Mouse (Mus musculus) intestine, embryonic 15.5 days (tissue): ENCODE results near the gene 4930404N11Rik. TPM values are rescaled to one million over a fixed set of nuclear protein-coding genes. Genes with fewer than 3 reads are reported as not detected.

ENCODE experiments used
- ATAC-seq: fragments of 200-750 bp; cut with Nextera tagmentation; 2 replicates; pipeline ENCODE4 v1.8.0; 2017; ENCODE audit warnings: moderate TSS enrichment, moderate library complexity
- H3K27ac ChIP-seq: fragments of 300-500 bp; sonication (generic); 2 replicates; pipeline ENCODE4 v1.5.1; 2015; ENCODE audit warnings: mild to moderate bottlenecking, inconsistent platforms
- H3K27me3 ChIP-seq: fragments of 300-500 bp; sonication (generic); replicated peaks from 2 replicates; pipeline ENCODE4 v1.6.1; 2015; ENCODE audit warnings: inconsistent platforms
- H3K36me3 ChIP-seq: fragments of 300-500 bp; sonication (generic); 2 replicates; pipeline ENCODE4 v1.6.1; 2015; ENCODE audit warnings: inconsistent platforms
- H3K4me1 ChIP-seq: fragments of 300-500 bp; sonication (generic); replicated peaks from 2 replicates; pipeline ENCODE4 v1.6.1; 2015; ENCODE audit warnings: inconsistent platforms
- H3K4me2 ChIP-seq: fragments of 300-500 bp; sonication (generic); replicated peaks from 2 replicates; pipeline ENCODE4 v1.6.1; 2015; ENCODE audit warnings: mild to moderate bottlenecking, inconsistent platforms
- H3K4me3 ChIP-seq: fragments of 300-500 bp; sonication (generic); replicated peaks from 2 replicates; pipeline ENCODE4 v1.5.1; 2015; ENCODE audit warnings: inconsistent platforms
- H3K9ac ChIP-seq: fragments of 300-500 bp; sonication (generic); 2 replicates; pipeline ENCODE4 v1.6.1; 2015; ENCODE audit warnings: inconsistent platforms
- H3K9me3 ChIP-seq: fragments of 300-500 bp; sonication (generic); 2 replicates; pipeline ENCODE4 v1.6.1; 2016; ENCODE audit warnings: inconsistent platforms
- WGBS: fragments of 180-500 bp; shearing (Covaris S2); methylation state at CpG from one replicate; pipeline ENCODE4 v1.1.7; 2015; 5-methylcytosine and 5-hydroxymethylcytosine counted together
- polyA plus RNA-seq: library from polyadenylated mRNA; unstranded; fragments of >200 nt; fragmentation: Nextera tagmentation; extraction: Ambion mirVana; gene quantifications from 2 replicates; pipeline ENCODE4 v1.2.1, GENCODE M21; 2015

Gene 4930404N11Rik
- polyA plus RNA-seq, 1 experiment from 2014 or later = 1.0 TPM

- Histone ChIP-seq H3K9ac (no peak overlapping the region), H3K36me3 (peaks cover 11% of the 10 kb centered on the region; the same call in 1 of the 2 replicates), H3K4me2 (no peak overlapping the region), H3K27ac (peak overlapping the region; percentile 20; the same call in 1 of the 2 replicates), H3K27me3 (no peaks in the 10 kb centered on the region), H3K4me3 (no peak overlapping the region), H3K4me1 (peaks cover 84% of the 10 kb centered on the region), H3K9me3 (no peaks in the 10 kb centered on the region)
- 54% methylated on average over 13 of the region's 13 CpGs for WGBS
- no peak for ATAC-seq
These were observed 42.8 kb upstream of the 4930404N11Rik start for GRCm38 (mm10) chr10:81408424-81408729.

- peak overlapping the region; percentile 6; the same call in 1 of the 2 replicates for H3K4me3 ChIP-seq
- H3K9ac ChIP-seq = no peak overlapping the region
- peak; percentile 22 for ATAC-seq
- H3K36me3 ChIP-seq = peaks cover 11% of the 10 kb centered on the region; the same call in 1 of the 2 replicates
- peak overlapping the region; percentile 20; the same call in 1 of the 2 replicates for H3K27ac ChIP-seq
- H3K4me2 ChIP-seq = peak overlapping the region; percentile 44
- 26% methylated on average over 31 of the region's 31 CpGs for WGBS
- peaks cover 83% of the 10 kb centered on the region for H3K4me1 ChIP-seq
- H3K9me3 ChIP-seq = no peaks in the 10 kb centered on the region
- no peaks in the 10 kb centered on the region for H3K27me3 ChIP-seq
These were observed 42.2 kb upstream of the 4930404N11Rik start for GRCm38 (mm10) chr10:81407539-81408423.

GRCm38 (mm10) chr10:81406504-81407440 is 41.2 kb upstream of the 4930404N11Rik start:
- peaks cover 11% of the 10 kb centered on the region; the same call in 1 of the 2 replicates for H3K36me3 ChIP-seq
- peak overlapping the region; percentile 44 for H3K4me2 ChIP-seq
- peaks cover 83% of the 10 kb centered on the region for H3K4me1 ChIP-seq

DNA sequence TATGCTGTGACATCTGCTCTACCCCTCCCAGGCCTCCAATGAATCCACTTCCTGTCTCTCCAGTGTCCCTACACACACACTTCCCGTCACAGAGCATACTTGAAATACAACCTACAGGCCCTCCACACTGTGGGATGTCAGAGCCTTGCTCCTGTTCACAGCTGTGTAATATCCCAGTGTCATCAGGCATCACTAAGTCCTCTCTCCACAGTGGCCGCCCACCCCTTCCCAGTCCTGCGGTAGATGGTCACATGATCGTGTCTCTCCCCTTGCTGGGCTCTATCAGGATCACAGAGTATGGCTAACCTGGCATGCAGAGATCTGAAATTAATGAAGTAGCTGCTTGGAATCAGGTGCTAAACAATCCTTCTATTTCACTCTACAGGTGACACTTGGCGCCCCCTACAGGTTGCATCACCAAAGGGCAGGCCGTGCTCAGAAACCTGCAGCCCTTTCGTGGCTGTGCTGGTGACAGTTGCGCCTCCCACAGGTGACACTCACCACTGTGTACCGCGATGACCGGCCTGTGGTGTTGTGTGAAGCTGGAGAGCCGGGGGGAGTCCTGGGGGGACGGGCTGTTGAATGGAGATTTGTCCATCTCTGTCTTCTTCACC is 40.1 kb upstream of the 4930404N11Rik start:
- Histone ChIP-seq H3K4me1 (peaks cover 81% of the 10 kb centered on the region), H3K4me2 (no peak overlapping the region), H3K4me3 (no peak overlapping the region), H3K9me3 (no peaks in the 10 kb centered on the region), H3K36me3 (peaks cover 11% of the 10 kb centered on the region; the same call in 1 of the 2 replicates), H3K27me3 (no peaks in the 10 kb centered on the region), H3K9ac (no peak overlapping the region), H3K27ac (no peak overlapping the region)
- 55% methylated on average over 13 of the region's 13 CpGs for WGBS
- ATAC-seq = no peak

More at GRCm38 (mm10) chr10:81406504-81407440, 41.2 kb upstream of the 4930404N11Rik start:
- no peak for ATAC-seq
- Histone ChIP-seq H3K4me3 (peak overlapping the region; percentile 6), H3K9me3 (no peaks in the 10 kb centered on the region), H3K27ac (no peak overlapping the region), H3K9ac (no peak overlapping the region), H3K27me3 (no peaks in the 10 kb centered on the region)
- 46% methylated on average over 24 of the region's 24 CpGs for WGBS

- no peak overlapping the region for H3K4me3 ChIP-seq
- H3K9ac ChIP-seq = no peak overlapping the region
- H3K4me1 ChIP-seq = peaks cover 72% of the 10 kb centered on the region
- ATAC-seq = no peak
- no peak overlapping the region for H3K27ac ChIP-seq
- no peaks in the 10 kb centered on the region for H3K27me3 ChIP-seq
- no peaks in the 10 kb centered on the region for H3K9me3 ChIP-seq
- 61% methylated on average over 18 of the region's 18 CpGs for WGBS
- peaks cover 20% of the 10 kb centered on the region for H3K36me3 ChIP-seq
- H3K4me2 ChIP-seq = no peak overlapping the region
These were observed 39.1 kb upstream of the 4930404N11Rik start for GRCm38 (mm10) chr10:81404720-81405119.

- peaks cover 66% of the 10 kb centered on the region for H3K4me1 ChIP-seq
These were observed 38.5 kb upstream of the 4930404N11Rik start for GRCm38 (mm10) chr10:81404082-81404481.

GRCm38 (mm10) chr10:81403511-81403910 is 37.9 kb upstream of the 4930404N11Rik start:
- no peak overlapping the region for H3K4me2 ChIP-seq
- H3K9ac ChIP-seq = no peak overlapping the region; the same call in 1 of the 2 replicates
- H3K27me3 ChIP-seq = no peaks in the 10 kb centered on the region
- H3K4me1 ChIP-seq = peaks cover 60% of the 10 kb centered on the region
- no peak overlapping the region for H3K4me3 ChIP-seq
- H3K27ac ChIP-seq = peak overlapping the region; percentile 82; the same call in 1 of the 2 replicates
- ATAC-seq = no peak
- WGBS = 61% methylated on average over 10 of the region's 10 CpGs
- no peaks in the 10 kb centered on the region for H3K9me3 ChIP-seq
- peaks cover 24% of the 10 kb centered on the region for H3K36me3 ChIP-seq

More at GRCm38 (mm10) chr10:81404082-81404481, 38.5 kb upstream of the 4930404N11Rik start:
- no peak overlapping the region for H3K4me3 ChIP-seq
- WGBS = 31% methylated on average over 9 of the region's 9 CpGs
- H3K27ac ChIP-seq = no peak overlapping the region
- no peaks in the 10 kb centered on the region for H3K9me3 ChIP-seq
- peaks cover 24% of the 10 kb centered on the region for H3K36me3 ChIP-seq
- ATAC-seq = no peak
- no peaks in the 10 kb centered on the region for H3K27me3 ChIP-seq
- H3K4me2 ChIP-seq = no peak overlapping the region
- H3K9ac ChIP-seq = no peak overlapping the region

DNA sequence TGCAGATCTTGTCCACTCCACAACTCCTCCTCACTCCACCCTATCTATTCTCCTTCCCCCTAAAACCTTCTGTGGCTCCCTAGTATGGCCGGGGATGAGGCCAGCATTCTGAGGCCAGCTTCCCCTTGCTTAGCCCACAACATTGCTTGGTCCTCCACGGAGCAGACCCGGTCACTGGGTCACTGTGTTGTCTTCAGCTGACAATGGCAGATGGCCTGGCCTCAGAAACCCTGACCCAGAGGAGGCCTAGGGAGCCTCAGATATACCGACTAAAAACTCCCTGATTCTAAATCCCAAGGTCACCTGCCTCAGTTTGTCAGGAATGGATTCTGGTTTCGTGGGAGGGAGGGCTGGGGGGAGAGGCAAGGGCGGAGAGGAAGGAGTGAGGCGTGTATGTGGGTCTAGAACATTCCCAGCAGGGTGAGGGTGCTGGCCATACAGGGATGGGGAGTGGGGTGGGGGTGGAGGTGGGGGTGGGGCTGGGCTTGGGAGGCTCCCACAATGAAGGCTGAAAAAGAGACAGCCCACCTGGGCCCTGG is 36.7 kb upstream of the 4930404N11Rik start:
- H3K9ac ChIP-seq = no peak overlapping the region
- peaks cover 51% of the 10 kb centered on the region for H3K4me1 ChIP-seq
- H3K27me3 ChIP-seq = no peaks in the 10 kb centered on the region
- H3K36me3 ChIP-seq = peaks cover 24% of the 10 kb centered on the region
- H3K4me3 ChIP-seq = no peak overlapping the region
- peak overlapping the region; percentile 51 for H3K4me2 ChIP-seq
- 37% methylated on average over 7 of the region's 7 CpGs for WGBS
- ATAC-seq = no peak
- H3K9me3 ChIP-seq = no peaks in the 10 kb centered on the region
- peak overlapping the region; percentile 82 for H3K27ac ChIP-seq

DNA sequence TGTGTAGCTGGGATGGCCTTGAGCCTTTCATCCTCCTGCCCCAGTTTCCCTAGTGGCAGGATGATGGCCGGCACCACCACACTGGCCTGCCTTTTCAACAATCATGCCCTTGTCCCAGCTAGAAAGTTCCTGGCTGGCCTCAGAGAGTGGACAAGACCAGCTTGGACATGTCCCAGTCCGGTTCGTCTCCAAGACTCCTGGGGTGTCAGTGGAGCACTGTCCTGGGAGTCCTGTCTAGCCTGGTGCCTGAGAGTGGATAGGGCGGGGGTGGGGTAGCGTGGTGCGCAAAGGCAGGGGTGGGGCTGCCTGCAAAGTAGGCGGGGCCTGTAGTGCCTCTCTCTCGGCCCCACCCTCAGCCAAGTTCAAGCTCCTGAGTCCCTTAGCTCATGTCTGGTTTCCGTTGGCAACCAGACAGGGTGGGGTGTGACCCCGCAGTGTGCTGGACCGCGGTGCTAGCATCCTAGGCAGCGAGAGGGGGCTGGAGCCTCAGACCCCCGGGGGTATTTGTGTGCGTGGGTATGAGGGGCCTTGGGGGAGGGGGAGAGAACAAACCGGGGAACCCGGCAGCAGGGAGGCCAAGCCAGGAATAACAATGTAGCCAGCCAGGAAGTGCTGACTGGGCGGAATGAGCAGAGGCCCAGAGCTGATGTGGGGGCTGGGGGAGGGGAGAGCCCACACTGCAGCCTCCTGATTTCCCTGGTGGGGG is 36.1 kb upstream of the 4930404N11Rik start:
- peak; percentile 78 for ATAC-seq
- Histone ChIP-seq H3K4me3 (peak overlapping the region; percentile 22; the same call in 1 of the 2 replicates), H3K9ac (no peak overlapping the region), H3K27me3 (no peaks in the 10 kb centered on the region), H3K27ac (peak overlapping the region; percentile 82), H3K36me3 (peaks cover 24% of the 10 kb centered on the region), H3K9me3 (no peaks in the 10 kb centered on the region), H3K4me2 (peak overlapping the region; percentile 51), H3K4me1 (peaks cover 45% of the 10 kb centered on the region)
- whole genome bisulfite sequencing = 9% methylated on average over 18 of the region's 18 CpGs

DNA sequence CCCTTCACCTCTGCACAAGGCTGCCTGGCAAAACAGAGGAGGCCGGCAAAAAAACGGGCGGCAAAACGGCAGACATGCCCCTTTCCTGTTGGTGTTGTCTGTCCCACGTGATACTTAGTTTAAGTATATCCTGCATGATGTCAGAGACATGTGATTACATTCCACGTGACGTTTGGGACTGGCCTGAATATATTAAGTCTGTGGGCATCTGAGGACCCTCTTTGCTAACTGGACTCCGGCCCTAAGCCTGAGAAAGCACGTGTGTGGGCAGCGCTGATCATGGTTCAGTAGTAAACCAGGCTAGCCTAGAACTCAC is 35.5 kb upstream of the 4930404N11Rik start:
- no peaks in the 10 kb centered on the region for H3K27me3 ChIP-seq
- H3K36me3 ChIP-seq = peaks cover 23% of the 10 kb centered on the region
- ATAC-seq = peak; percentile 1; the same call in 1 of the 2 replicates
- H3K9ac ChIP-seq = no peak overlapping the region
- H3K27ac ChIP-seq = peak overlapping the region; percentile 82
- peaks cover 42% of the 10 kb centered on the region for H3K4me1 ChIP-seq
- no peak overlapping the region for H3K4me3 ChIP-seq
- 0 out of 2 replicates have a peak overlapping the region, but pooled peaks have one; percentile 51 for H3K4me2 ChIP-seq
- WGBS = 40% methylated on average over 10 of the region's 10 CpGs
- H3K9me3 ChIP-seq = no peaks in the 10 kb centered on the region
